Mouse (Mus musculus): ENCODE measurements around the gene Gramd1b.

The Gramd1b gene

DNA sequence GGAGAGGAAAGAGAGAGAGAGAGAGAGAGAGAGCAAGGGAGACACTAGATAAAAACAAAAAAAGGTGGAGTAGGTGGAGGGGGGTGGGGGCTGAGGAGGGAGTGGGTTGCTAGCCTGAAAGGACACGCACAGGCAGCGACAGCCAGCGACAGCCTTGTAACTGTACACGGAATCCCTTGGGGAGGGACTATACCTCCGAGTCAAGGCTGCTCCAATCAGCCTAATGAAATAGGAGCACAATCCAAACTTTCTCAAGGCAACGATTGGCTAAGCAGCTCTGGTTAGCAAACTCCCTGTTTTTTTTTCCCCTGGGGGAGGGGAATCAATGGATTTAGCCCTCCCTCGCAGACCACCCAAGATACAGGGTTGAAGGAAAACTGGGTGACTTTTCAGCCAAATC is 75.0 kb downstream of the Gramd1b start:
- DNase-seq = no peak

DNA sequence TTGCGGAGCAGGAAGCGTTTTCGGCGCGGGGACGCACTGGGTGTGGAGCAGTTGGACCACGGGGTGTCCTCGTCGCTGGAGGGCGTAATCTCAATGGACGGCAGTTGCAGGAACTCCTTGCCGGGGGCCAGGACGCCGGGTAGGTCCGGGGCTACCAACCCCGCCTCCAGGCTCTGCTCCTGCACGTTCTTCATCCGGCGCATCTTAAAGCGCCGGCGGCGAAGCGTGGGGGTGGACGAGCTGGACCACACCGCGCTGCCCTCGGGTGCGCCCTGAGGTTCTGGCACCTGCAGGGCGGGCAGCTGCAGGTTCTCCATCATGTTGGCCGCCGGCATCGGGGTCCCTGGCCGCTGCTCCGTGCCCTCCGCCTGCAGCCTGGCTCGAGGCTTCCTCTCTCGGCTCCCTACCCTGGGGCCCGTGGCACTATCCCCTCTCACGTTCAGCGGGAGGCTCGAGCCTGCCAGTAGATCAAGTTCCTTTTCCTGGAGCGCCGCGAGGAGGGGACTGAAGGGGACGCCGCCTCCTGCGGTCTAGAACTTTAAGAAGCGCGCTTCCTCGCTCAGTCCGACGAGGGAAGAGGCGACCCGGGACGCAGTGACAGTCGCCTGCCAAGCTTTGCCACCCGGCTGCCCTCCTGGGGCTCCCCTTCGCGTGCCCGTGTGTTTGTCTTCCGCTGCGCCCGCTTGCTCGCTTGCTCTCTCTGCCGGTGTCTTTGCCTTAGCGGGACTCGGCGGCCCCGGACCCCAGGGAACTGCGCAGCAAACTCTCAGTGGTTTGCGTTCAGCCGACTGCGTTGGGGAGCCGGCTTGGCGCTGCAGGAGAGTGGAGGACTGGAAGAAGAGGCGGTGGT is 75.6 kb downstream of the Gramd1b start:
- DNase-seq = peak; percentile 67 to 69

DNA sequence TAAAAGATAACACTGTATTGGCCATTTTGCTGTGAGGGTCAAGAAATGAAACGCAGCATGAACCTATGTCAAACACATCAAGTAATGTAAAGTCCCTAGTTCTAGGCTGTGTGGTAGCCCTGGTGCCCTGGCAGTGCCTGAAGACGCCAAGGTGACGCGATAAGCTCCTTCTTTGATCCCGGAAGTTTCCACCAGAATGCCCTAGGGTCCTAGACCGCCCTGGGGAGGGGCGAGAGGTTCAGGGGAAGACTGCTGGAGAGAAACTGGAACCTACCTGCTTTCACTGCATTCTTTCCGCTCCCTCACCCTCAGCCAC is 76.2 kb downstream of the Gramd1b start:
- DNase-seq = no peak

DNA sequence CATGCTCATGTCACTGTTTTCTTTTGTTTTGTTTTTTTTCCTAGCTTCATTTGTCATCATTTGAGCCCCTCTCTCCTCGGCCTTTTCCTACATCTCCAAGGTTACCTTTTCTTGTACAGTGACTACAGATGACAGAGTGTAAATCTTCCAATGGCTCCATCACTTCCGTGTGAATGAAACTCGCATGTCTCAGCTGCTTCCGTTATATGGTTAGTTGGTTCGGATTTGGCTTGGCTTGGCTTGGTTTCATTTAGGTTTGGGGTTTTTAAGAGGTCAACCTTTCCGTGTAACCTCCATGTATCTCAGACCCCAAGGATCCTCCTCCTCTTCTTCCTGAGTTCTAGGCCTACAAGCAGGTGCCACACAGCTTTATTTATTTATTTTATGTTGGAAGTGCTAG is 77.3 kb downstream of the Gramd1b start:
- DNase-seq = no peak

DNA sequence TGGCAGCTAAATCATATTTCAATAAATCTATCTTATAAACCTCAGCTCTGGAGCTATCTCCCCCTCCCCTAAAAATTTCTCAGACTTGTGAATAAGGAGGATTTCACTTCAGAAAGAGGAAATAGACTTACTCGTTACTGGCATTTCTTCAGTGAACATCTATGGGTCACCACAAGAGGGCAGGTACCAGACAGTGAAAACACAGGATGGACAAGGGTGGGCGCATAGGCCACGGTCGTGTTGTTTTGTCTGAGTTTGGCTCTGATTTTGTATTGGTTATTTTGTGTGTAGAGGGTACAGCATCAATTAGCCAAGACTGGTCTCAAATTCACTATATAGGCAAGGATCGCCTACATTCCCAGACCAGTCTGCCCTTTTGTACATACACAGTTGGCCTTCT is 79.0 kb downstream of the Gramd1b start:
- no peak for DNase-seq

DNA sequence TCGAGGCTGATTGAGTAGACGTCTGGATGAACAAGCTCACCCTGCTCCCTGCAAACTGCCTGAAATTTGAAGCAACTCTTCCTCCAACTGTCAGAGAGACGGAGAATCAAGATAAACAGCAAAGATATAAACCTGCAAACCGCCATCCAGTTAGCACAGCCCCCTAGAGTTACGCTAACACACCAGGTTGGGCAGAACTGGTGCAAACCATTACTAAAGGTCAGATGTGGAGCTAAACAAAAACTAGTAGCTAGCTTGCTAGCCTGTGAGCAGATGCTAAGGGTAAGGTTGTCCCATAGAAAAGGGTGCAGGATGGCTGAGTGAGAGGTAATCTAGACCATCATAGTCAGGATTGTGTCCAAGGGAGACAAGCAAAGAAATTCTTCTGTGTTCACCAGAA is 80.4 kb downstream of the Gramd1b start:
- no peak for DNase-seq

DNA sequence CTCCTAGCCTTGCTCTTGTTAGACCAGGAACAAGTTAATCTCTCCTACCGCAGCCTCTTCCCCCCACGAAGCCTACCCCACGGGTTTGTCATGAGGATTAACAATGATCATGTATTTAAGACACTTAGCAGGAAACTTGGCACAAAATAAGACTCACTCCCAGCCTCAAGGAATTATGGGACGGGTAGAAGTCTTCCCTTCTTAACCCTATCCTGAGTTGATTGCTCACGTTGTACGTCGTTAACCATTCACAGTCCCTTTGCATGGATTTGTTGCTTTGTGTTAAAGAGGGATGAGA is 80.8 kb downstream of the Gramd1b start:
- DNase-seq = no peak

DNA sequence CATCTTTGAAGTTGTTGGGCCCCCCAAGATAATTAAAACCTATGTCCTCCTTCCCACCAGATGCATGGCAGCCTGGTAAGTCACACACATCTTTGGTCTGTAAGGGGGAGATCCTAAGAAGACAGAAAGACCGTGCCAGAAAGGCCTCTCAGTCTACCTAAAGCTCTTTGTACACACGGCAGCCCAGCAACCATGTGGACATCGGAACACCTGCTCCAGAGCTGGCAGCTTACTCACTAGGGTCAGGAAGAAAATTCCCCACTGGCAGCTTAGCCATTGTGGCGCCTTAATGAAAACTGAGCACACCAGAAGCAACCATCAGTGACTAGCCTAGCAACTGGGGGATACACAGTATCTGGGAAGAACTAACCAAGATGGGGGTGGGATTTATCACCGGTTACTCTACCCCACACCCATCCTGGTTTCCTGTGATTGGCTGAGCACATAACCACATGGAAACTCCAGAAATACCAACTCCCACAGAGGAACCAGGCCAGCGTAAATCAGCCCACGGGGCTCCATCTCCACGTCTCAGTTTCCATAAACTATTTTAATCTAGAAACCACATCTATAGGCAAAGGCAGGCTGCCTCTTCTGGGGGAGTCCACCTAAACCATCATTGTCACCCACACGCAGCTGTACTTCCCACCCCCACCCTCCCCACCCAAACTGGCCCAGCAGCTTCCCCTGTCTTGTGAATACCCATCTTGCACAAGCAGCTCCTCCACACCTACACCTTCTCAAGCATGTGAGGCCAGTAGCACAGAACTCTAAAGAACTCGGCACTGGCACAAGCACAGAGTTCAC is 81.4 kb downstream of the Gramd1b start:
- DNase-seq = peak in 1 of 2 experiments; percentile 23

DNA sequence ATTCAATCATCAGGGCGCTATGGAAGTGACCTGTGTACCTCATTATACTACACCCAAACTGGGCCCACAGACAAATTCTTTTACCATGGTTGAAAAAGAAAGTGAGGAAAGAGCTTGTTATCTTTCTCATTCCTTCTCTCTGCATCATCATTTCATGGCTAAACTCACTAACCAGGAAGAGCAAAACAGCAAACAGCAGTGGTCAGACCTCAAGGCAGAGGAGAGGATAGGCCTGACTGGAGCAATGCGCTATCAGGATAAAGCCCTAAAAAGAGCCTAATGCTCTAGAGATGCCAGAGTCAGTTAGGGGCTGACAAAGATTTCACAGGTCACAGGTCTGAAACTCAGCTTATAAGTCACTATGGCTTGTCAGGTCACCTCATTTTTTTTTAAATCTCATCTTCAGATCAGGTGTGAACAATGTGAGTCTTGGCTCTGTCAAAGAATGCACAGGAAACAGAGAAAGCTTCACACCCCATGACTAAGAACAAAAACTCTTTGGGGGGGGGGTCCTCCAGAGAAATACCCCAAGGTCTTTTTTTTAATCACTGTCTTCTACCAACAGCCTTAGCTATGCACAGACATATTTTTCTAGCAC is 82.4 kb downstream of the Gramd1b start:
- DNase-seq = no peak

DNA sequence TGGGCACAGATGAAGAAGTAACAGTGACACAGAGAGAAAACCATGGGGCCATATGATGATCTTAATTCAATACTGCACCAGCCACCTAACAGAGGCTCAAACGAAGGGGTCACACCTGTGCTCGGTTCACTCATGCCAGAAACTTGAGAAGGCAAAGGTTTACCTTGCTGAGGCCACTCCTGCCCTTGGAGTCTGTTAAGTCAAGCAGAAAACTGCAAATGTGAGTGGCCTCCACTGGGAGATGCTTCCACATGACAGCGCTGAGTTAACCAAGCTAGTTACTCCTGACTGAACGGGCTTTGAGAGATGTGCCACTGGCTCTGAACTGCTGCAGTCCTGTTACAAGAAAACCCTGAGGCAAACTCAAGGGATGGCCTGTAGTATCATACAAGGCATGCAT is 83.9 kb downstream of the Gramd1b start:
- DNase-seq = no peak

DNA sequence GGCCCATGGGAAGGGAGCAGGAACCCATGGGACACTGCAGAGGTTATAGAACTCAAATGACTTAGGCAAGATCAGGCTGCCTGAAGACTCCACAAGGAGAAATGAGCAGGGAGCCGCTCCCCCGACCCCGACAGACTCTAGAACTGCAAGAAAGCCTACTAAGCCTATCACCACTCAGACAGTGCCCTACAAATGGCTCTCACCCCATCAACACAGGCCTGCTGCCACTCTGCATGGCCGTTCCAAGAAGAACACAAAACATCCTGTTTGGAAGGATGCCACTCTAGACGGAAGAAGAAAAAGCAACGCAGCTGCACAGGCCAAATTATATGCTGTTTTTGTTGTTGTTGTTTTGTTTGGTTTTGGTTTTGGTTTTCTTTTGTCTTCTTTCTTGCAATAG is 86.2 kb downstream of the Gramd1b start:
- no peak for DNase-seq

DNA sequence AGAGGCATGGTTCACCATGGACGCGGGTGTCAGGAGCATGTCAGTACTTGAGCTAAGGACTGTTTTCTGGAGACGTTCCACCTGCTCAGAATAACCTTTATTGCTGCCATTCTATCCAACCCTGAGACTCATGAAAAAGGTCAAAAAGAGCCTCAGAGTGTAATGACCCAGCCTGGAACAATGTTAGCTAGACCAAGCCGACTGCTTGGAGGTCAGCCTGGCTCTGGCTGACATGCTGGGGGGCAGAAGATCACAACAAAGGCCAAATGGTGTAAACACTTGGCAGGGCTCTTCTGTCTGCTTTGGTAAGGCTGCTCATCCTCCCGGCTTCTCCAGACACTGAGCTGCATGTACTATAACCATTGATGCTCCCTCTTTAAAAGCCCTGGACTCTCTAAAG is 88.4 kb downstream of the Gramd1b start:
- DNase-seq = no peak

DNA sequence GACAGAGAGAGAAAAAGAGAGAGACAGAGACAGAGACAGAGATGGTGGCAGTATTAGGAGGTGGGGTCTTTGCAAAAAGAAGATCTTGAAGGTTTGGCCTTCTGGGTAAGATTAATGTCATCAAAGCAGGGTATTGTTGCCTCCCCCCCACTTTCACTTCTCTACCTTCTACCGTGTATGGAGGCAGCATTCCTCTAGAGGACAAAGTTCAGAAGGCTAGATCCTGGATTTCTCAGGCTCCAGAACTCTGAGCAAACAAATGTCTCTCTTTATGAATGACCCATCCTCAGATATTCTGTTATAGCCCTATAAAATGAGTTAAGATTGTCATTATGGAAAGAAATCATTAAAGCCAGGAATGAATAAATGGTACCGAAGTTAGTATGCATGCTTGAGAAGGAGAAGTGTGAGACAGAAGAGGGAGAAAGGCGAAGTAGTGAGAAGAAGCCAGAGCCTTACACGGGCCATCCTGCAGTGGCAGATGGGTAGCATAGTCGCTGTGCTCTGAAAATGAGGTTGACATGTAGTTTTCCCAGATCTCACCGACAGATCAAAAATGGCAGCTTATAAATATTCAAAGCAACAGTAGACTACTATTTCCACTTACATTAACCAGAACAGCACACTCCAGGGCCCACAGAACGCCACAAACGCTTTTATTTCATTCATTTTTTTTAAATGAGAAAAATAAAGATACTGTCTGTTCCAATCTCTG is 91.1 kb downstream of the Gramd1b start:
- no peak for DNase-seq

DNA sequence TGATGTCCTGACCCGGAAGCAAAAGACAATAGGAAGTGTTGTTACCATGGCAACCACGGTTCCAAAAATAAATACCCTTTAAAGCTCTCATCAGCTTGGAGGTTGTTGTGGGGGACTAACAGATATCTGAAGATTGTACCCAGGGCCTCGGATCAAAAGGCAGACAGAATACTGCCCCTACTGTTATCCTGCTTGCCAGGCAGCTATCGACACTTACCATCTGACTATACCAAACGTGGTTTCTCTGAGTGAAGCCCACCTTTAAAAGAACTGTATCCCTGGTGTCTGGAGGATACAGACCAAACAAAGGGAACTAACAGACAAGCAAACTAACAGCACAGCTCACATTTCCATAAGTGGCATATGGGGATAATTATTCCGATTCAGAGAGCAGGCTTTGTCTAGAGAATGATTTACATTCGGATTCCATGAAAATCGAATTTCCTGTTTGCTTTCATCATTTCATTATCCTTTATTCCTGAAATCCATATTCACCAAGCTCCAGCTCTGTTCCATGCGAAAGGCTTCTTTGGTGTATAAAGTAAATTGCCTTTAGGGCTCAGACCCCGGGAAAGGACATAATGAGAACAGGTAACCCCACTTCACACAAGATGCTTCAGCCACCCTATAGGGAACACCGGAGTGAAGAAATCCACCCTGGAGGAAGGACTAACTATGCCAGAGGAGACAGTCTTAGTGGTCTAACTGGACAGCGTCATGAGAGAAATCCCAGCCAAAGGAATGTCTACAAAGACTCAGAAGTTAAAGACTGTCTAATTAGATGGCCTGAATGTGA is 92.3 kb downstream of the Gramd1b start:
- DNase-seq = no peak

DNA sequence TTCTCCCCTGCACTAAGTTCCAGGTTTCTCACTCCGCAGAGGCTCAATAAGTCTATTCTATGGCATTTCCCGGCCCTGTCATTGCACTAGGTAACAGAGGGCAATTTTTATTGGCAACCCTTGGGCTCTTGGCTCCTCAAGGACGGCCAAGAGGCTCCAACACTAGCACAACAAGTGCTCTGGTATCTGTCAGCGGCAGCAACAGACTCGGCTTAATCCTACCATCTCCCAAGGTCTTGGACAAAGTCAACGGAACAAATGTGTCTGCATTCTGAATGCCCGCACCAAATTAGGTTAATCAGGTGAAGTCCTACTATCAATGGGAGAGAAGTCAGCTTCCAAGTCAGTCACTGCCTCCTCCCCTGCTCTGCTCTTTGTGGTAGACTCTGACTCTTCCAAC is 93.3 kb downstream of the Gramd1b start:
- DNase-seq = no peak

DNA sequence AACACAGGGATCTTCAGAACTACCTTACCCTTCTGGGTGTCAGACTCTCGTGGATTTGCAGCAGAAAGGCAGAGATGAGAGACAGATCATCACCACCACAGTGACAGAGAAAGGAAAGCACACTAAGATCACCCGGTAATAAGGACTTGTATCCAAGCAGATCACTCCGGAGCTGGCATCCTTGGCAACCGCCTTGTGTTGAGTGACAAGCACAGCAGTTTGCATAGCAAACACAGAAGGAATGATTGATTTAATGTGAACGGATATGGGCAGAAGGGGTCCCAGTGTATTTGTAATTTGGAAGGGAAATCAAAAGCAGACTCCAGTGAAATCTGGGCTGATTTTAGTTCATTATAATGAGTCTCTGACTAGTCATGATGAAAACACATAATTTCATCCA is 97.9 kb downstream of the Gramd1b start:
- DNase-seq = no peak

DNA sequence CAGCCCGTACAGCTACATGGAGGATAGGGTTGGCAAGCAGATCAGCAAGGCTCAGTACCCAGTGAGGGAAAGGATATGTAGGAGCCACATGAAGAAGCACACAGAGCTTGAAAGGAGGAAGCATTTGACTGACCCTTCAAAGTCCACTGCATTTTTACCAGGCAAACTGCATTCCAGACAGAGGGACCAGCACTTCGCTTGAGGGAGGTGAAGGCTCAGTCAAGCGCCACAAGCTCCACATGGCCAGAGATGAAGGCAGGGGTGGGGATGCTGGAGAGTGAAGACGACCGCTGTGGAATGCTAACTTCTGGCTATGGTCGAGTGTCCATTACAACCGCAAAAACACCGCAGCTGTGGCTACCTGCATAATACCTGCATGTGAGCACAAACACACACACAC is 100.2 kb downstream of the Gramd1b start:
- no peak for DNase-seq

DNA sequence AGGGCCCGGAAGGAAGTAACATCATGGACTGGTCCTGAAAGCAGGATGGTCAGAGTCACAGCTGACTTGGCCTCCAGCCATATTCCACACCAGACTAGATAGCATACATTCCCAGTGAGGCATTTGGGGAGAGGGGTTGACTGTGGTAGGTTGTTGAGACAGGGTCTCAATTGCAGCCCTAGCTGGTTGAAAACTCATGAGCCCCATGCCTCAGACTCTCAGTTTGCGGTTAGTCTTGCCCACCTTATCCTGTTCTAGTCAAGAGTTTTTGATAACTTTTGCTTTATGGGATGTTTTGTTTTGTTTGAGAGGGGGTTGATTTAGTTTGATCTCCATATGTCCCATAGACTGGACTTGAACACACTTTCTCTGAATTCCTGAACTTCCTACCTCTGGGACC is 103.5 kb downstream of the Gramd1b start:
- DNase-seq = no peak

DNA sequence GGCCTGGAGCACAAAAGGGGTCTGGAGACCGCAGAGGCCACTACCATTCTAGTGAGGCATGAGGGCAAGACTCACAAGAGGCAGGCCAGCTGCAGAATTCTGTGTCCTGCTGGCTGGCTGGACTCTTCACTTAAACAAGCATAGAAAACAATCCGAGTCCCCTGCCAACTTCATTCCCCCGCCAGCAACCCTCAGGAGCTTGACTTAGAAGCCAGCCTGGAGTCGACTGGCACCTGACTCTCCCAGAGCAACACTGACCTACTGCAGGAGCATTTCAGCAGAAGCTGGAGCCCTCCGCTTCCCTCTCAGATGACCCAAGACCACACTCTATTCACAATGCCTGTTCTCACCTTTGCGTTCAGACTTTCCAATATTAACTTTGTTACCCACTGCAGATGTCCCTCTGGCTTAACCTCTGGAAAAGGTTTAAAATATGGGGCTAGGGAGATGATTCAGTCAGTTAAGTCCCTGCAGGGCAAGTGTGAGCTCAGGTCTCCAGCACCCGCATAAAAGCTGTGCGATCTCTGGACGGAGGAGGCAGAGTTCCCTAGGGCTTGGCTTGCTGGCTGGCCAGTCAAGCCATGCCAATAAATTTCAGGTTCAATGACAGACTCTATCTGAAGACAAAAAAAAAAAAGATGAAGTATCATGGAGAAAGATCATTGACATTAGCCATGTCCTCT is 104.8 kb downstream of the Gramd1b start:
- no peak for DNase-seq

DNA sequence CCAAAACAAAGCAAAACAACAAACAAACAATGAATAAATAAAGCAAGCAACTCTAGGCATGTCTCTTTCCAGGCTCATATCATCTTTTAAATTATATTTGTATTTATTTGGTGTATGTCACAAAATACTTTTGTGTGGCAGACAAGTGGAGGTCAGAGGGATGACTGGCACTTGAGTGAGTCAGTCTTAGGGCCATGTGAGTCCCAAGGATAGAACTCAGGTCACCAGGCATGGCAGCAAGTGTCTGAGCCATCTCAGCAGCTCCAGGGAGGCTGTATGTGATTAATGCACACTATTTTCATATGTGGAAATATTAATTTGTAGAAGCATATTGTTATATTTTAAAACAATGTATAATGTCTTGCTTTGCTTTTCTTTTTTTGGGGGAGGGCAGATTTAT is 106.3 kb downstream of the Gramd1b start:
- no peak for DNase-seq

DNA sequence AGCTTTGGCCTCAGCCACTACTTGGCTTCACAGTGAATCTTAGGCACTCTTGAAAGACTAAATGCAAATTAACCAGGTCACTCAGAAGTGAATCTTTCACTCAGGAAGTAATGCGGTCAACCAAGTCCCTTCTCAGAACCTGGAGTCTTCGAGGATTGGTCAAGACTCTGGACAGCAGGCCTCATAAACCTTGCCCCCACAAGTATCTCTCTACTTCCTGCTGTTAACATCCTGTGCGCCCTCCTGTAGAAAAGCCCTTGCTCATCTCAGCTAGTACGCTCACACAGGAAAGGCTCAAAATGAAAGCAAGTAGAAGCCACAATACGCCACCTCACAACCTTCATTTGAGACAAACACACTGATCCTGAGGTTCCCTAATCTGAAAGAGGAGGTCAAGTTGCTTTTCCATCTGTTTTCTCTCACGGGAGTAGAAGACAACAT is 107.7 kb downstream of the Gramd1b start:
- peak in 1 of 2 experiments; percentile 30 for DNase-seq

Measured in thymus, adult 18-20 months (tissue).